Mouse (Mus musculus) liver, embryonic 14.5 days (tissue): ENCODE measurements around the gene Lama2.

ENCODE experiments used
- CTCF ChIP-seq: IDR thresholded peaks from 2 replicates; pipeline ENCODE4 v1.5.1; 2016; ENCODE audit warnings: antibody characterized with exemption, low read depth, control low read depth
- EP300 ChIP-seq: IDR thresholded peaks from 2 replicates; pipeline ENCODE4 v1.6.1; 2016; ENCODE audit warnings: antibody characterized with exemption, low read depth

- no peak for TF ChIP-seq CTCF
- TF ChIP-seq EP300: no peak
Measured at GRCm38 (mm10) chr10:27344278-27344677, 275.3 kb downstream of the Lama2 start.
